Mouse (Mus musculus) G1E (cell line): ENCODE measurements around the gene Prpf38a. TPM values are rescaled to one million over a fixed set of nuclear protein-coding genes. Genes with fewer than 3 reads are reported as not detected.

Experiments
- ATAC-seq: 2 replicates; pipeline ENCODE4 v1.8.0; 2016; ENCODE audit warnings: mild to moderate bottlenecking; ENCODE audit not compliant: insufficient number of reproducible peaks, poor library complexity, low FRiP score, severe bottlenecking; ENCODE audit errors: extremely low read depth
- DNase-seq: peaks from one replicate; pipeline ENCODE4 v3.0.0; 2012; ENCODE audit warnings: low spot score
- H3K27me3 ChIP-seq: 2 replicates; pipeline ENCODE4 v1.6.1; 2012; ENCODE audit warnings: mild to moderate bottlenecking, low read length, inconsistent platforms; ENCODE audit not compliant: insufficient read depth
- H3K36me3 ChIP-seq: replicated peaks from 2 replicates; pipeline ENCODE3; 2012; ENCODE audit warnings: mild to moderate bottlenecking, inconsistent platforms
- H3K4me1 ChIP-seq: 2 replicates; pipeline ENCODE4 v1.6.1; 2012; ENCODE audit warnings: low read depth, low read length, inconsistent platforms, mixed read lengths; ENCODE audit not compliant: insufficient read depth
- H3K4me3 ChIP-seq: 2 replicates; pipeline ENCODE4 v1.5.1; 2012; ENCODE audit warnings: low read depth, mild to moderate bottlenecking, inconsistent platforms, low read length, moderate library complexity, mixed read lengths
- H3K9me3 ChIP-seq: replicated peaks from 2 replicates; pipeline ENCODE4 v1.6.1; 2012; ENCODE audit warnings: inconsistent platforms
- CTCF ChIP-seq: IDR thresholded peaks from 2 replicates; pipeline ENCODE4 v1.5.1; 2012; ENCODE audit warnings: low read depth, low read length, inconsistent platforms, mixed read lengths
- GATA1 ChIP-seq: IDR thresholded peaks from 2 replicates; pipeline ENCODE4 v1.6.1; 2012; ENCODE audit warnings: borderline replicate concordance, low read length, inconsistent platforms, mixed read lengths
- GATA2 ChIP-seq: IDR thresholded peaks from 2 replicates; pipeline ENCODE4 v1.6.1; 2012; ENCODE audit warnings: low read depth, low read length, inconsistent platforms, borderline replicate concordance
- POLR2AphosphoS5 ChIP-seq: IDR thresholded peaks from 2 replicates; pipeline ENCODE4 v1.6.1; 2012; ENCODE audit warnings: low read depth, low read length, inconsistent platforms; ENCODE audit not compliant: insufficient replicate concordance
- TAL1 ChIP-seq: conservative IDR thresholded peaks from 2 replicates; pipeline ENCODE4 v1.6.1; 2012; ENCODE audit warnings: low read depth, low read length, inconsistent platforms, mixed read lengths
- polyA plus RNA-seq: library from polyadenylated mRNA; stranded (reverse); fragments of >175 nt; gene quantifications from 2 replicates; pipeline ENCODE4 v1.2.3, GENCODE M21; 2012
- total RNA-seq, 2 experiments: library from RNA; stranded (forward) in 1 of 2; stranded (reverse) in 1 of 2; fragments of 200-1000 nt in 1 of 2; fragments of >200 nt in 1 of 2; fragmentation: Nextera tagmentation in 1 of 2; gene quantifications; 2 replicates each; pipeline ENCODE4 v1.2.3; 2014 to 2017

Gene Prpf38a
- total and polyA plus RNA-seq, 3 experiments = 5.1 to 134 (median 61.0) TPM

DNA sequence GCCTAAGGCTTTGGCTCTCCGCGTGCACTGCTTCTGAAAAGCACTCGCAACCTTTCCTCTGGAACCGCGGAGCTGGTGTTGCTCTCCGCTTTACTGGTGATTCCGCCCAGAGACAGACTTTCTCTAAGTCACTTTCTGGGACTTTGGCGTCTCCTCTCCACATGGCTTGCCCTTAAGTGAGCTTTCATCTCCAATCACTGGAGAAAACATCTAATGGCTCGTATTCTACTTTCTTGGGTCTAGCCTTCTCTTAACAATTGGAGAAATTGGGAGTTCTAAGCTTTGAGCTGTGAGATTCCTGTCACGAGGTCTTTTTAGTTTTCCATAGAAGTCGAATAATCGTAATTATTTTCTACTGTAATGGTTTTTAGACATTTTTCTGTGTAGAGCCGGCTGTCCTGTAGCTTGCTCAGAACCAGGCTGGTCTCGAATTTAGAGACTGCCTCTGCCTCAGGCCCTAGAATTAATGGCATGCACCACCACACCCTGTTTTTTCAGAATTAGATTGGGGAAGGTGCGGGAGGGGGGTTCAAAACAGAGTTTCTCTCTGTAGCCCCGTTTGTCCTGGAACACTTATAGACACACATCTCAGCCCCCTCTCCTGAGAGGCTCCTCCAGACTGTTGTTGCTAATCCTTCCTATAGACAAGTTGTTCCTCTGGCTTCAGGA, 741 bp upstream of the Prpf38a start:
- Histone ChIP-seq H3K4me3 (peak overlapping the region; percentile 96), H3K9me3 (no peaks in the 10 kb centered on the region), H3K27me3 (no peaks in the 10 kb centered on the region), H3K4me1 (peaks cover 22% of the 10 kb centered on the region), H3K36me3 (peaks cover 32% of the 10 kb centered on the region)
- no peak for DNase-seq
- ATAC-seq = no peak
- no peak for TF ChIP-seq GATA1

DNA sequence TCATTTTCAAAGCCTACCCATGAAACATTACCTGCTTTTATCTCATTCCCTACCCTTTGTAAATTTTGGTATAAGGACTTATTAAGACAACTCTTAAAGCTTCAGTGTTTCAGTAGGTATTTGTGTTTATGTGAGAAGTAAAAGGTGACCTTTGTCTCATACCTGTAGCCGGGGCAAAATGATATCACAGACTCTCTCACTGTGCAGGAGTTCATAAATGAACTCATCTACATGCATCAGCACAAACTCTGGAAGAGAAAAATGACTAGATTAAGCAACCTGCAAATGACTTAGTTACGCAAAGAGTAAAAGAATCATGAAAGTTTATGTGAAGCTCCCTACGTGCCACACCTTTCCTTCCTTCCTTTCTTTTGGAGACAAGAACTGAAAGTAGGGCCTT, 6.5 kb downstream of the Prpf38a start:
- Histone ChIP-seq H3K9me3 (no peaks in the 10 kb centered on the region), H3K4me1 (peaks cover 12% of the 10 kb centered on the region), H3K36me3 (peaks cover 80% of the 10 kb centered on the region), H3K27me3 (no peaks in the 10 kb centered on the region), H3K4me3 (no peak overlapping the region)
- ATAC-seq (no peak), DNase-seq (no peak)
- TF ChIP-seq CTCF (no peak), TAL1 (no peak), GATA2 (no peak), POLR2AphosphoS5 (no peak), GATA1 (no peak)

GRCm38 (mm10) chr4:108565026-108565425, 14.1 kb downstream of the Prpf38a start:
- ATAC-seq (no peak), DNase-seq (no peak)
- peaks cover 96% of the 10 kb centered on the region for H3K36me3 ChIP-seq
- H3K9me3 ChIP-seq = no peaks in the 10 kb centered on the region
- no peak overlapping the region for H3K4me3 ChIP-seq
- no peaks in the 10 kb centered on the region; the same call in 1 of the 2 replicates for H3K4me1 ChIP-seq
- TF ChIP-seq GATA1 = no peak
- TF ChIP-seq CTCF = no peak
- no peak for TF ChIP-seq GATA2
- no peak for TF ChIP-seq TAL1
- TF ChIP-seq POLR2AphosphoS5 = no peak
- no peaks in the 10 kb centered on the region for H3K27me3 ChIP-seq

DNA sequence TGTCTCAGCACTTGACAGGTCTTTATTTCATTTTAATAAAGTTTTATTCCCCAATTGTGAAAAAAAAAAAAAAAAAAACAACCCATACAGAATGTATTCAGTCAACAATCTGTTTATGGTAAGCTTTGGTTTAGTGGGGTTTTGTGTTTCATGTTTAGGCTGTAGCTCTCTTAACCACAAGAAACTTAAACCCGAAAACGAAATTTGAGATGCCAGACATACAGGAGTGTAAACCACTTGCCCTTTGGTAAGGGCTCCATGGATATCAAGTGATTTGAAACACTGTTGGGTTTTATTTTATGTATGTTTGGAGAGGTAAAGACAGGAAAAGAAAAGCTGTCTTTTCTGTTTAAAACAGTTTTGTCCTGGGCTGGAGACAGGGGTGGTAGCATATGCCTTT, 39.4 kb downstream of the Prpf38a start:
- no peak overlapping the region for H3K4me3 ChIP-seq
- H3K27me3 ChIP-seq = no peaks in the 10 kb centered on the region
- ATAC-seq (no peak), DNase-seq (no peak)
- peaks cover 39% of the 10 kb centered on the region for H3K36me3 ChIP-seq
- TF ChIP-seq GATA1 (no peak), TAL1 (no peak), GATA2 (no peak), CTCF (no peak), POLR2AphosphoS5 (no peak)
- no peaks in the 10 kb centered on the region; the same call in 1 of the 2 replicates for H3K4me1 ChIP-seq
- no peaks in the 10 kb centered on the region for H3K9me3 ChIP-seq

Other genes with a start within 250 kb of the Prpf38a start
- gene Shisal2a, start 196.0 kb downstream of the Prpf38a start, total RNA-seq (2014; fragmentation: Nextera tagmentation) = not detected in 2 replicates
- not detected in 2 replicates for gene Shisal2a, start 196.0 kb downstream of the Prpf38a start, total RNA-seq (2017)
- not detected in 2 replicates for gene Shisal2a, start 196.0 kb downstream of the Prpf38a start, polyA plus RNA-seq
- not detected in 2 replicates for gene Gpx7, start 172.4 kb downstream of the Prpf38a start, total RNA-seq (2014; fragmentation: Nextera tagmentation)
- 0.11 TPM in 1 of 2 replicates, not detected in the other for gene Gpx7, start 172.4 kb downstream of the Prpf38a start, total RNA-seq (2017)
- gene Gpx7, start 172.4 kb downstream of the Prpf38a start, polyA plus RNA-seq = not detected in 2 replicates
- 305 and 351 TPM in 2 replicates for gene Tut4, start 119.9 kb downstream of the Prpf38a start, total RNA-seq (2014; fragmentation: Nextera tagmentation)
- 36.6 and 49.0 TPM in 2 replicates for gene Tut4, start 119.9 kb downstream of the Prpf38a start, total RNA-seq (2017)
- gene Tut4, start 119.9 kb downstream of the Prpf38a start, polyA plus RNA-seq = 38.8 and 41.8 TPM in 2 replicates
- 24.0 and 26.7 TPM in 2 replicates for gene Orc1, start 87 bp upstream of the Prpf38a start, total RNA-seq (2014; fragmentation: Nextera tagmentation)
- 21.3 and 22.9 TPM in 2 replicates for gene Orc1, start 87 bp upstream of the Prpf38a start, total RNA-seq (2017)
- 24.3 and 24.7 TPM in 2 replicates for gene Orc1, start 87 bp upstream of the Prpf38a start, polyA plus RNA-seq
- 35.0 and 45.7 TPM in 2 replicates for gene Cc2d1b, start 40.6 kb upstream of the Prpf38a start, total RNA-seq (2014; fragmentation: Nextera tagmentation)
- gene Cc2d1b, start 40.6 kb upstream of the Prpf38a start, total RNA-seq (2017) = 75.9 and 85.8 TPM in 2 replicates
- 73.5 and 80.8 TPM in 2 replicates for gene Cc2d1b, start 40.6 kb upstream of the Prpf38a start, polyA plus RNA-seq
- gene 3110021N24Rik, start 140.3 kb upstream of the Prpf38a start, total RNA-seq (2014; fragmentation: Nextera tagmentation) = not detected in 2 replicates
- gene 3110021N24Rik, start 140.3 kb upstream of the Prpf38a start, total RNA-seq (2017) = 0.05 TPM in 1 of 2 replicates, not detected in the other
- gene 3110021N24Rik, start 140.3 kb upstream of the Prpf38a start, polyA plus RNA-seq = not detected in 2 replicates
- not detected in 2 replicates for gene Zfyve9, start 201.5 kb upstream of the Prpf38a start, total RNA-seq (2014; fragmentation: Nextera tagmentation)
- 0.16 and 0.17 TPM in 2 replicates for gene Zfyve9, start 201.5 kb upstream of the Prpf38a start, total RNA-seq (2017)
- not detected in 2 replicates for gene Zfyve9, start 201.5 kb upstream of the Prpf38a start, polyA plus RNA-seq